Mouse (Mus musculus) heart, embryonic 10.5 days (tissue): ENCODE measurements around the gene AL731706.2. TPM values are rescaled to one million over a fixed set of nuclear protein-coding genes. Genes with fewer than 3 reads are reported as not detected.
A peak's percentile ranks its signal among the peaks of the same experiment; 100 is the strongest.
"Not testable (repeated sequence)": the region's sequence is repeated elsewhere in the genome, so short reads cannot be mapped to it uniquely, and the experiment has no call there.

Source experiments
- DNase-seq: peaks from one replicate; pipeline ENCODE4 v3.0.0-alpha.2; 2017; ENCODE audit warnings: low spot score
- H3K27ac ChIP-seq: fragments of 300-500 bp; sonication (generic); 2 replicates; pipeline ENCODE4 v1.5.1; 2016; ENCODE audit warnings: mild to moderate bottlenecking
- H3K27me3 ChIP-seq: fragments of 300-500 bp; sonication (generic); 2 replicates; pipeline ENCODE4 v1.6.1; 2016; ENCODE audit warnings: mild to moderate bottlenecking; ENCODE audit not compliant: poor library complexity, insufficient read depth, severe bottlenecking
- H3K36me3 ChIP-seq: fragments of 300-500 bp; sonication (generic); 2 replicates; pipeline ENCODE4 v1.6.1; 2016; ENCODE audit warnings: mild to moderate bottlenecking, moderate library complexity
- H3K4me1 ChIP-seq: fragments of 300-500 bp; sonication (generic); 2 replicates; pipeline ENCODE4 v1.6.1; 2016; ENCODE audit warnings: mild to moderate bottlenecking
- H3K4me3 ChIP-seq: fragments of 300-500 bp; sonication (generic); 2 replicates; pipeline ENCODE4 v1.5.1; 2016; ENCODE audit warnings: mild to moderate bottlenecking, moderate library complexity
- H3K9me3 ChIP-seq: fragments of 300-500 bp; sonication (generic); 2 replicates; pipeline ENCODE4 v1.6.1; 2016; ENCODE audit warnings: mild to moderate bottlenecking, moderate library complexity
- WGBS: fragments of 180-500 bp; shearing (Covaris S2); methylation state at CpG from one replicate; pipeline ENCODE4 v1.1.7; 2016; 5-methylcytosine and 5-hydroxymethylcytosine counted together
- polyA plus RNA-seq: library from polyadenylated mRNA; unstranded; fragments of >200 nt; fragmentation: Nextera tagmentation; extraction: Ambion mirVana; gene quantifications from 2 replicates; pipeline ENCODE4 v1.2.1, GENCODE M21; 2016

Gene AL731706.2
- polyA plus RNA-seq, 1 experiment from 2014 or later = 52.5 TPM

DNA sequence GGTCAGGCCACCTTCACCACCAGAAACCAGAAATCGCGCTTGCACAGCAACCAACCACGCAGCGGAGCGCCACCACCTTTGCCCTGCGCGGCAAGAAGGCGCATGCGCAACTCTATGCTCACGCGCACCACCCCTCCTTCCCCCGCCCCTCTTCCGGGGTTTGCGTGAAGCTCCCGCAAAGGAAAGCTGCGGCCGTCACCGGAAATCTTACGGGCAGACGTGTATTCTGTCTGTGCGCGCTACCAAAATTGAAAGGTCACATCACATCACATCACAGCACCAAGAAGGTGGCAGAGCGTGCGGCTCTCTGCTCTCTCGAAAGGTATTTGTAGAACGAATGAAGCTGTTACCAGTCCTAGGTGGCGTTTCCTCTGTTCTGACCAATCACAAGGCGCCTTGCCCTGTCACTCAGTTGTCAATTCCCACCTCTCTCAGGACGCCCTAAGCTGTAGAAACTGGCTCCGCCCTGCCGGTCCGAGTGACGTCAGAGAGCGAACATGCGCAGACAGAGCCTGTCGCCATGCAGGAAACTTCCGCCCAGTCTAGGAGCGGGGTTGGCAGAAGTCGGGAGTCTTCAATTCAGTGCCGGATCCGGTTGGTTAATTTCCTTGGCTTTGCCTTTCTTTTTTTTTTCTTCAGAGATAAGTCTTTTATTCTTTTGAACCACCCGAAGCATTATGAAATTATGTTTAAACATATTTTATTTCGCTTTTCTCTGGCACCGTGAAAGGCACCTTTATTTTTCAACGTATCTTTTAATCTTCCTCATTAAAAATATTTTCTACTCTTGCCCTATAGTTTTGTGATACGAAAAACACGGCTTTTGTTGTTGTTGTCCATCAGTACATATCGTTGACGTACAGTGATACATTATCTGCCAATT, 5.8 kb upstream of the AL731706.2 start, which contains the start of the genes Slx4ip, AL731706.1 and Mkks:
TSS of gene Slx4ip (plus strand) at position 151 of the 883 bp plus-strand sequence.
TSS of gene AL731706.1 (minus strand) at position 322 of the 883 bp plus-strand sequence.
TSS of gene Mkks (minus strand) at position 322 of the 883 bp plus-strand sequence.
- Histone ChIP-seq H3K9me3 (no peaks in the 10 kb centered on the region), H3K4me3 (peak within 1 kb of the TSS; percentile 85), H3K36me3 (no peaks in the 10 kb centered on the region), H3K4me1 (peaks cover 5% of the 10 kb centered on the region; the same call in 1 of the 2 replicates), H3K27ac (peak within 1 kb of the TSS; percentile 98), H3K27me3 (no peaks in the 10 kb centered on the region)
- DNase-seq = peak; percentile 100
- under 1% methylated on average over 49 of the region's 49 CpGs for WGBS

DNA sequence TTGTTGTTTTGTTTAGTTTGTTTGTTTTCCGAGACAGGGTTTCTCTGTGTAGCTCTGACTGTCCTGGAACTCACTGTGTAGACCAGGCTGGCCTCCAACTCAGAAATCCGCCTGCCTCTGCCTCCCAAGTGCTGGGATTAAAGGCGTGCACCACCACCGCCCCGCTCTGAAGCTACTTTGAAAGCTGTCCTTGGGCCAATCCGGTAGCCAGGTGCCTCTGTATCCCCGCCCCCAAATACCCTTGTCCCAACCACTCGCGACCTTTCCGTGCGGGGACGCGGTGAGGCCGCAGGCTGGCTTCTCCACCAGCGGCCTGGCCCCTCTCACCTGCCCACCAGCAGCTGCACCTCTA, 5.2 kb upstream of the AL731706.2 start:
- H3K36me3 ChIP-seq, DNase-seq, H3K4me1 ChIP-seq, H3K9me3 ChIP-seq, H3K27me3 ChIP-seq: not testable (repeated sequence)
- WGBS = 5% methylated on average over 15 of the region's 15 CpGs
- peak overlapping the region; percentile 85 for H3K4me3 ChIP-seq
- H3K27ac ChIP-seq = peak overlapping the region; percentile 98

DNA sequence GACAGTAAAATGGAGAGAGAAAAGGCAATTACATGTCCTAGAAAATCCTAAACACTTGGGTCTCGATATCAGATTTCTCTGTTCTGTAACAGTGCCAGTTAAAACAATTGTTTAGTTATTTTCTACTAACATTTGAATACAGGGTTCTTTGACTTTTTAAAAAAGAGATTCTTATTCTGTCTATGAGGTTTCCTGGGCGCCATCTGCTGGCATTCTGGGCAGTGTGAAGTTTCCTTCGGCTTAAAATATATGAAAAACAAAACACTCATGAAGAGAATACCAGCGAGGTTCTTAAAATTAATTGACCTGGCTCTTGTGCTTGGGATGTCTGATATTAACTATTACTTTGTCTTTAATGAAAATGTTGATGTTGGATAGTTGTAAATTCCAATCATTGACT, 1.4 kb upstream of the AL731706.2 start:
- peaks cover 30% of the 10 kb centered on the region for H3K36me3 ChIP-seq
- H3K9me3 ChIP-seq = no peaks in the 10 kb centered on the region
- no peak for DNase-seq
- no peak overlapping the region for H3K4me3 ChIP-seq
- WGBS = 76% methylated on average over 4 of the region's 4 CpGs
- H3K27me3 ChIP-seq = no peaks in the 10 kb centered on the region
- H3K4me1 ChIP-seq = no peaks in the 10 kb centered on the region
- H3K27ac ChIP-seq = no peak overlapping the region

DNA sequence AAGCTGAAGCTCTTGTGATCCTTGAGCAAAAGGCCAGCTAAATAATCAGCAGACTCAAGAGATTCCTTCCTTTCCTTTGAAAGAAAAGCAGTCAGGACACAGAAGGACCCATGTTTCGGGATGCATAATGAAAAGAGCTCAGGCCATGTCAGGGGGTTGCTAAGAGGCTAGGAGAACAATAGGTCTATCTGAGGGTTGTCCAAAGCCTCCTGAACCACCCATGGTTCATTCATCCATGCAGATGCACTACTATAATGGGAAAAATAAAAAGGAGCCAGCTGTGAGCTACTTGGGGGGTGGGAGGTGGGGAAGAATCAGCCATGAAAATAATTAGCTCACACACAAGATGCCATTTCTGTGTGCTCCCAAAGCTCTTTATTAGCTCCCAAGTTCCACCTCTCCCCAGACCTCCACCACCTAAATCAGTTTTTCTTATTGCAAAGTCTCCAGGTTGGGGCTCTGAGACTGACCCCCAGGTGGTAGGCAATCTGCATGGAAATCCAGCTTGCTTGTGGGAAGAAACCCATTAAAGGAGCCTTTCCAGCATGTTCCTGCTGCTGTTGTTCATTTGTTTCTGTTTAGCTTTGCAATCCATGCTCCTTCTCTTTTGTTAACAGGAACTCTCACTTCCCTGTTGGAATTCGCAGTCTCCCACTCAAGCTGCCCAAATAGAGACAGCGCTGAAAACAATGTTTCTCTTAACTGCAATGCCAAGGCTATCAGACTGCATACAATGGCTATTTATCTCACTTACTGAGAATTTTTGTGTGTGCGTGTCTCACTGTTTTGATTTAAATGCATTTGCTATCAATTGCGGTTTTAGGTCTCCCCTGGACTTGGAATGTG, 30.7 kb downstream of the AL731706.2 start:
- H3K4me3 ChIP-seq = no peak overlapping the region
- 48% methylated on average over 5 of the region's 5 CpGs for WGBS
- no peak for DNase-seq
- no peaks in the 10 kb centered on the region for H3K27me3 ChIP-seq
- no peaks in the 10 kb centered on the region for H3K36me3 ChIP-seq
- H3K4me1 ChIP-seq = no peaks in the 10 kb centered on the region
- no peaks in the 10 kb centered on the region for H3K9me3 ChIP-seq
- H3K27ac ChIP-seq = no peak overlapping the region

DNA sequence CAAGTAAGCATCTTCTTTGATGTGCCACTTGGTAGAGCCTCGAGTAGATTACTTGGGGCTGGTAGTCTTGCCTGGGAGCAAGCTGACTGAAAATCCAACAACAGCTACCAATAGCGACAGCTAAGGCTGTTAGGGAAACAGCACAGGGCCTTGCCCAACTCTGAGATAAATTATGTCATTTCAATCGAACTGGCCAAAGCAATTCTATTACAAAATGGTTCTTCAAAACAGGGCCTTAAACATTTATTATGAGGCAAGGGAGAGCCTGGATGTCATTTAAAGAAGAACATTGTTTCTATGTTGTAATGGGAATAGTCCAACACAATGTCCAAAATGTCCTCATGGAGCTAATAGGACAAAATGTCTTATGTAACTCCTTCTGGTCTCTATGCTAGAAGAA, 35.1 kb downstream of the AL731706.2 start:
- Histone ChIP-seq H3K27ac (no peak overlapping the region), H3K9me3 (no peaks in the 10 kb centered on the region), H3K27me3 (no peaks in the 10 kb centered on the region), H3K4me1 (no peaks in the 10 kb centered on the region), H3K36me3 (no peaks in the 10 kb centered on the region), H3K4me3 (no peak overlapping the region)
- no peak for DNase-seq
- 56% methylated on average over 3 of the region's 3 CpGs for WGBS

DNA sequence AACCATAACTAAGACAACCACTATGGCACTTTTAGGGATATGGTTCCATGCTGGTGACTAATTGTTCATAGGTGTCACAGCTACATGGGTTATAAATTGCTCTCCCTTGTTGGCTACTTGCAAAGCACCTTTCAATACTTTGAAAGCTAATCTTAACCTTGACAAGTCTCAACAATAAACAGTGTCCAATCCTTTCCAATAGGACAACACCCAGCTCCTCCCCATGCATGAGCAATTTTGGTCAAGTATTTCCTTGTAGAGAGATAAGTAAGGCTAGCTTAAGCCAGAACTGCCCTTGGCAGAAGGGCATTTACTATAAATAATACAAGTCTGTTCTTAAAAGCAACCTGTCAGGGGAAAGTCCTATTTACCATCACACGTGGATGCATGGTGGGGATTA, 47.5 kb downstream of the AL731706.2 start:
- no peak overlapping the region; the same call in 1 of the 2 replicates for H3K27ac ChIP-seq
- no peak for DNase-seq
- no peak overlapping the region for H3K4me3 ChIP-seq
- WGBS = 38% methylated on average over 1 of the region's 1 CpGs
- no peaks in the 10 kb centered on the region for H3K27me3 ChIP-seq
- peaks cover 3% of the 10 kb centered on the region; the same call in 1 of the 2 replicates for H3K4me1 ChIP-seq
- H3K36me3 ChIP-seq = no peaks in the 10 kb centered on the region
- H3K9me3 ChIP-seq = no peaks in the 10 kb centered on the region

DNA sequence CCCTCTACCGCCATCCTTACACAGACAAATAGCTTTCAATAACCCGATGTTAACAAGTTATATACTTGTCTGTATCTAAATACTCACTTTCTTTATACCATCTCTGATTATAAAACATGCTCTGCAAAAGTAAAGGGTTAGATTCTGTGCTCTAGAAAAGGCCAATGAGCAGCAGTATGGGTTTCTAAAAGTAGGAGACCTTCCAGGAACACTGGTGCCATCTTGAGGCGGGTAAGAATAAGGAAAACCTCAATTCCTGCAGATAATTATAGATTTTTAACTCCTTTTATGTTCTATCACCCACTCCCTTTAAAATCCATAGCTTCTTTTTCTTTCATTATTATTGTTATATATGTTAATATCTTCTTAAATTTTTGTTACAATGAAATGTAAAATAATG, 49.6 kb downstream of the AL731706.2 start:
- no peak overlapping the region for H3K27ac ChIP-seq
- no peaks in the 10 kb centered on the region for H3K36me3 ChIP-seq
- H3K27me3 ChIP-seq = no peaks in the 10 kb centered on the region
- H3K9me3 ChIP-seq = no peaks in the 10 kb centered on the region
- H3K4me3 ChIP-seq = no peak overlapping the region
- WGBS = 65% methylated on average over 3 of the region's 3 CpGs
- DNase-seq = no peak
- peaks cover 3% of the 10 kb centered on the region; the same call in 1 of the 2 replicates for H3K4me1 ChIP-seq

Other genes starting within 250 kb of the AL731706.2 start
- gene Snap25, start 172.2 kb downstream of the AL731706.2 start, polyA plus RNA-seq = 0.97 and 2.1 TPM in 2 replicates
- gene Slx4ip, start 5.5 kb upstream of the AL731706.2 start, polyA plus RNA-seq = 4.9 and 5.9 TPM in 2 replicates
- 29.2 and 39.2 TPM in 2 replicates for gene AL731706.1, start 5.7 kb upstream of the AL731706.2 start, polyA plus RNA-seq
- gene Mkks, start 5.7 kb upstream of the AL731706.2 start, polyA plus RNA-seq = 17.0 and 17.8 TPM in 2 replicates
- 21.6 and 23.2 TPM in 2 replicates for gene Jag1, start 231.0 kb upstream of the AL731706.2 start, polyA plus RNA-seq